Mouse (Mus musculus) myocyte (in vitro differentiated cells): ENCODE measurements at regions not wholly inside any gene's neighbourhood (a gene's known extent, or its start where the extent isn't known, plus 50 kb on each side); places are given as distances from the start of the nearest gene placed in this dataset.

ENCODE experiments used
- MAX ChIP-seq: IDR thresholded peaks from one replicate; pipeline ENCODE4 v1.6.1; 2011; ENCODE audit warnings: low read depth, mild to moderate bottlenecking, control low read depth
- MYOD1 ChIP-seq, 3 experiments: IDR thresholded peaks; one replicate each; pipeline ENCODE4 v1.6.1; 2011; ENCODE audit warnings: control low read depth in 2 of 3, low read depth in 2 of 3, mild to moderate bottlenecking in 2 of 3, moderate library complexity in 1 of 3; ENCODE audit not compliant: insufficient read length in 2 of 3, control insufficient read depth in 1 of 3
- MYOG ChIP-seq, 3 experiments: IDR thresholded peaks; one replicate each; pipeline ENCODE4 v1.6.1; 2011; ENCODE audit warnings: control low read depth in 2 of 3, low read depth in 2 of 3, mild to moderate bottlenecking in 2 of 3; ENCODE audit not compliant: insufficient read length in 2 of 3, control insufficient read depth in 1 of 3, insufficient read depth in 1 of 3
- POLR2A ChIP-seq: IDR thresholded peaks from one replicate; pipeline ENCODE4 v1.6.1; 2011; ENCODE audit warnings: low read depth, mild to moderate bottlenecking, control low read depth, moderate library complexity; ENCODE audit not compliant: insufficient read length
- POLR2AphosphoS2 ChIP-seq: IDR thresholded peaks from one replicate; pipeline ENCODE4 v1.6.1; 2011; ENCODE audit warnings: low read depth, control low read depth; ENCODE audit not compliant: insufficient read length
- REST ChIP-seq: IDR thresholded peaks from one replicate; pipeline ENCODE4 v1.6.1; 2011; ENCODE audit warnings: mild to moderate bottlenecking, control low read depth, moderate library complexity; ENCODE audit not compliant: insufficient read depth, insufficient read length
- TCF12 ChIP-seq: IDR thresholded peaks from one replicate; pipeline ENCODE4 v1.6.1; 2011; ENCODE audit warnings: mild to moderate bottlenecking, control low read depth; ENCODE audit not compliant: poor library complexity, insufficient read depth, severe bottlenecking
- USF1 ChIP-seq: IDR thresholded peaks from one replicate; pipeline ENCODE4 v1.6.1; 2011; ENCODE audit warnings: low read depth, mild to moderate bottlenecking, control low read depth, moderate library complexity

GRCm38 (mm10) chr2:178723455-178723854 is 293.1 kb downstream of the Cdh26 start:
- TF ChIP-seq USF1 (no peak), POLR2AphosphoS2 (no peak), MAX (no peak), POLR2A (no peak), MYOG (IDR thresholded peaks at IDR 0.05; ENCODE audit: control insufficient read depth in 1 of 3, insufficient read depth in 1 of 3, insufficient read length in 2 of 3, low read depth in 2 of 3) (no peak), TCF12 (no peak), REST (no peak), MYOD1 (IDR thresholded peaks at IDR 0.05; ENCODE audit: control insufficient read depth in 1 of 3, insufficient read length in 2 of 3, low read depth in 2 of 3) (no peak)
